Mouse (Mus musculus): Measurements from ENCODE around the gene Fgfr2. TPM values are rescaled to one million over a fixed set of nuclear protein-coding genes. Genes with fewer than 3 reads are reported as not detected.

Gene Fgfr2
- total RNA-seq, 2 experiments from 2014 or later, result 43.7 to 44.3 TPM

DNA sequence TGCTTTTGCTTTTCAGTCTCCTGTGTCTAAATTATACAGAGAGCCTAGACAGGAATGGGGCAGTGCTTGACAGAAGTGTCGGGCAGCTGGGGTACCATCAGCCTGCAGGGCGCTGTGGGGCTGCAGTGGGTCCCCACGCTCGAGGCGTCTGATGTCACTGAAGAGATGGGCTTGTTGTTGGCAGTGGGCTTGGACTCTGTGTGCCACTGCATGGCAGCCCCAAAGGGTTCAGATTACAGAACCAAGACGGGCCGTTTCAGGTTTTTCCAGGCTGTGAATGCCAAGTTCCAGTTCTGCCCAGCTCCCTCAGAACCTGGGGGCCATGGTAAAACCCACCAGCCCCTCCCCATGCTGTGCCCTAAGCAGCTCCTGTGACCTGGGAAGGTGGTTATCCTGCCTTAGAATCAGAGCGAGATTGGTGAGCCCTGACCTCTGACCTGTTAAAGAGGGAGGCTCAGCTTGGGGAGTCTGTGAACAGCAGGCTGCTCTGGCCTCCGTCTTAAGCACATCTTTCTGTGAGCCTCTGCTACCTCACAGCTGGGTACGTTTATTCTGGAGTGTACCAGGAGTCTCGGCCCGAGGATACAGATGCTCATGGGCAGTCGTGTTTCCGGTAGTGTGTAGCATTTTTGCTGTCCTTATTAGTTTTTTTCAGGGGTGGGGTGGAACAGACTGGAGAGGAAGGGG is 465.6 kb downstream of the Fgfr2 start:
- no peak for DNase-seq (ENCODE audit: extremely low spot score in 1 of 2, low spot score in 1 of 2)

DNA sequence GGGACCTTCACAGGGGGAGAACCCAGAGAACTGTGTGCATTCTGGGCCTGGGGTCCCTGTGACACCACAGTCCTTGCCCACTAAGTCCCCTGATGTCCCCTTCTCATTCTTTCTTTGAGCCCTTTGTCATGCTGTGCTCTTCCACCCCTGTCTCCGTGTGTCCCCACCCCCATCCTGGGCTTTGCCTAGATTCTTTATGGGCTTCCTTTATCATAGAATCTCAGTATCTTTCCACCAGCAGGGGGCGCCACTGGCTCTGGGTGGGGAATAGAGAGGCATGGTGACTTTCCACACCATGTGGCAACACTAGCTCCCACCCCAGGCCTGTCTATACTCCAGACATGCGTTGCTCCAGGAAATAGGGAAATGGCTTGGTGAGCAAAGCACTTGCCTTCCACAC is 466.6 kb downstream of the Fgfr2 start:
- DNase-seq (ENCODE audit: extremely low spot score in 1 of 2, low spot score in 1 of 2), result peak; percentile 87 to 99

GRCm38 (mm10) chr7:132656075-132656474 is 467.1 kb downstream of the Fgfr2 start:
- peak; percentile 76 to 96 for DNase-seq (ENCODE audit: extremely low spot score in 1 of 2, low spot score in 1 of 2)

DNA sequence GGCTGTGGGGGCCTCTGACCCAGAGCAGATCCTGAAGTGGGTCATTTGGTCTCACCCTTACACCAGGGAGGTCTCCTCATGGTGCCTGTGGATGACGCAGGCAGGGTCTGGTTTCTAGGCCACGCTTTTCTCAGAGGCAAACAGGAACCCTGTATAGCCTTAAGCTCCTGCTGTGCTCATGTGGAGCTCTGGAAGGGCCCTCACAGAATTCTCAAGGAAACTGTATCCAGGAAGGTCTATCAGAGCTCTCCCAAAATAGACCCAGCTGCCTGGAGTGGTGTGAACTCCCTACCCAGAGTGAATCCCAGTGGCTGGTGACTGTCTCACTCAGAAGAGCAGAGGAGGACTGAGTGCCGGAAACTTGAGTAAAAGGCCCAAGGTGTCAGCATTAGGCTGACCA is 468.7 kb downstream of the Fgfr2 start:
- DNase-seq (ENCODE audit: extremely low spot score in 1 of 2, low spot score in 1 of 2), result no peak

- no peak for DNase-seq (ENCODE audit: extremely low spot score in 1 of 2, low spot score in 1 of 2)
Measured at GRCm38 (mm10) chr7:132646514-132646913, 476.6 kb downstream of the Fgfr2 start.

DNA sequence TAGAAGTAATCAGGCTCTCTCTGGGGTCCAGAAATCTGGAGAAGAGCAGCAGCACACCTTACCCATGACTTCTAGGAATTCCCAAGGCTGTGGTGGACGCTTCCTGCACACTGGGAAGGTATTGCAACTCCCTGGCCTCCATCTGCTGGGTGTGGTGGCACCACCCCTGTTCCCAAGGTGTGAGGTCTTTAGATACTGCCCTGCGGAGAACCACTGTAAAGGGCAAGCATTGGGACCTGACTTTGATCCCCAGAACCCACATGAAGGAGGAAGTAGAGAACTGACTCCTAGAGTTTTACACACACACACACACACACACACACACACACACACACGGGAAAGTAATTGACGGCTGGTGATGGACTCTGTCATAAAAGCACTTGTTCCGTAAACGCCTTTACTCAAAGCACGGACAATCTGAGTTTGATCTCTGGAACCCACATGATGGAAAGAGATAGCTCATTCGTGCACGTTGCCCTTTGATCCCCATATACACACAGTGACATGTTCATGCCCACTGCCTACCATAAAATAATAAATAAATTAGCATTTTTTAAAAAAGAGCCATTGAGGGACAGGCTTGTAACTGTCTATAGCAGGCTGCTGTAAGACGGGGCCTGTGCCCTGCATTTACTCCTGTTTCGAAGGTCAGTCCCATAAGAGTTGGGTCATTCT is 478.4 kb downstream of the Fgfr2 start:
- no peak for DNase-seq (ENCODE audit: extremely low spot score in 1 of 2, low spot score in 1 of 2)

DNA sequence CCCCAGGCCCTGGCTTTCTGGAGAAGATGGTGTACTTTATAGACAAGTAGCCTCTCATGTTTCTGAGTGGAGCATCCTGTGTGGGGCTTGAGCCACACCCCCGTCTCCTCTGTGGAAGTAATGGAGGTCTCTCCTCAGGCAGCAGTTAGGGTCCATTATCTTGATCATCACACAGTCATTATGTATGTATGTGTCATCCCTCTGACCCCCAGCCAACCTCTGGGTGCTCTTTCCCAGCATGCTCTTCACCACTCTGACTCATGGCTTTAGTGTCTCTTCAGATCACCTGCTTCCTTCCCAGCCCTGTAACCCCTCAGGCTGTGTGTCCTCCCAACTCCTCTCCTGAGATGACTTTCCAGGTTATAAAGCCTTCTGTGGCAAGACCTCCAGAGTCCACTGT is 481.5 kb downstream of the Fgfr2 start:
- DNase-seq (ENCODE audit: extremely low spot score in 1 of 2, low spot score in 1 of 2), result no peak

DNA sequence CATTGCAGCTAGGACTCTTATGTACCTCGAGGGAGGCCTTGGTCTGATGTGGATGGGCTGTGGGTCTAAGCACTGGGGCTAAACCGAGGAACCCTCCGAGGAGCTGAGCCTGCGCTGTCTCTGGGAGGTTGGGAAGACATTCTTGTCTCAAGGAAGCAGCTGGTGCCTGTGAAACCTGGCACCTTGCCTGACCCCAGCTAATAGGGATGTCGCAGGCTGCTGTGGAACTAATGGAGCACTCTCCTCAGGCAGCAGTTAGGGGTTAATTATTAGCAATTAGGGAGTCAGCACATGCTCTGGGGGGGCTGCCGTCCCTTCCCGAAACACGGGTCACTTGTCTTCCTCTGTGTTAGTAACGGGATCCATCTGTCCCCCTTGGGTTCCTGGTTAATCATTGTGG is 482.2 kb downstream of the Fgfr2 start:
- no peak for DNase-seq (ENCODE audit: extremely low spot score in 1 of 2, low spot score in 1 of 2)

DNA sequence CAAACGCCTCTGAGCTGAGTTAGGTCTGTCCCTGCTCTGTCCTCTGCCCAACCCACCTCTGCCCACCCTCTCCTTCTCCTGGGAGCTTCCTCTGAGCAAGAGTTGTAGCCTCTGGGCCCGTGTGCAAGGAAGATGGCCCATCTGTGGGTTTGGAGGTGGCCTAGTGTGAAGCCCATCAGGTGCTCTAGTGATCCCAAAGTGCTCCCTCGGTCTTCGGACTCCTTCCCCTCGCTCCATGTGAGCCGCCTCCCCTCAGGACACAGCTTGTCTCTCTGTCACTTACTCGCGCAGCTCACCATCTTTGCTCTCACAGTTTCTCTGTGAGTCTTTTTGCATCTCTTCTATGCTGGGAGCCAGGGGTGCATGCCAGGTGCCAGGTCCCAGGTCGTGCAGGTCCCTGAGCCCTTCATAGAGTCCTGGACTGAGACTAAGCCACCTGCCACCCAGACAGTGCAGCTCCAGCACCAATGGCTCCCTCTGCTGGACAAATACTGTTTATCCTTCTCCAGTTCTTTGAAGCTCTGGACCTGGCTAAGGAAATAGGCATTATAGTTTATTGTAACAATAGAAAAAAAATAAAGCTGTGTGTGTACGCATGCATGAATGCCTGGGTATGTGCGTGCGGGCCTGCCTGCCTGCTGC is 484.6 kb downstream of the Fgfr2 start:
- DNase-seq (ENCODE audit: extremely low spot score in 1 of 2, low spot score in 1 of 2), result peak in 1 of 2 experiments; percentile 38

DNA sequence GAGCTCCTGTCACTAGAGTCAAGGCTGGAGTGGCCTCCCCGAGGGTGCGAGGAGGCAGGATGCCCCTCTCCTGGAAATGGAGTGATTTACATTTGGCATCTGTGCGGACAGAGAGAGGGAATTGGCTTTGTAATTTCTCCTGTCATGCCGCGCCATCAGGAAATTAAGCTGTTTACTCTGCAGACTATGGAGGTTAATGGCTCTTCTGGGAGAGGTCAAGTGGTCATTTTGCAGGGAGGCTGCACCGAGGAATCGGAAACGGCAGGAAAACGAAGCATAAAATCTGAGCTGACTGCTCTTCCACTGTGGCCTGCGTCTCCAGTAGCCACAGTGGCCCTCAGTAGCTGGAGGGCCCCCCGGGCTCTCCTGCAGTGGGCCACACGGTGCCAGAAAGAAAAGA is 485.9 kb downstream of the Fgfr2 start:
- no peak for DNase-seq (ENCODE audit: extremely low spot score in 1 of 2, low spot score in 1 of 2)

GRCm38 (mm10) chr7:132631313-132631712 is 491.8 kb downstream of the Fgfr2 start:
- DNase-seq (ENCODE audit: extremely low spot score in 1 of 2, low spot score in 1 of 2), result peak in 1 of 2 experiments; percentile 51

DNA sequence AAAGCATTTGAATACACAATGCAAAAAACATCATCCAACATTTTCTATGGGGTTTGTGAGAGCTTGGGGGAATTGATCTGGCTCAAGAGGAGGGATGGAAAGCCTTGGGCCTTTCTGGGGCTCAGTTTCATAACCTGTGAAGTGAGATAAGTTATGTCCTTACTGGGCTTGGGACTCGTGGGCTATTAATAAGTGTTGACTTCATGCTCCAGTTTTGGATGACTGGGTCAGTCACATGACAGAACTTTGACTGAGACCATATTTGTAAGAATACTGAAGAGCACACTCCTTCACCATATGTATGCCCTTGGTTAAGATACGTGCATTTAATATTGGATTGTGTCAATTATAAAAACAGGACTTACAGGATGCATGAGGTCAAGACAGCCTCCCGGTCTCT is 495.7 kb downstream of the Fgfr2 start:
- no peak for DNase-seq (ENCODE audit: extremely low spot score in 1 of 2, low spot score in 1 of 2)

DNA sequence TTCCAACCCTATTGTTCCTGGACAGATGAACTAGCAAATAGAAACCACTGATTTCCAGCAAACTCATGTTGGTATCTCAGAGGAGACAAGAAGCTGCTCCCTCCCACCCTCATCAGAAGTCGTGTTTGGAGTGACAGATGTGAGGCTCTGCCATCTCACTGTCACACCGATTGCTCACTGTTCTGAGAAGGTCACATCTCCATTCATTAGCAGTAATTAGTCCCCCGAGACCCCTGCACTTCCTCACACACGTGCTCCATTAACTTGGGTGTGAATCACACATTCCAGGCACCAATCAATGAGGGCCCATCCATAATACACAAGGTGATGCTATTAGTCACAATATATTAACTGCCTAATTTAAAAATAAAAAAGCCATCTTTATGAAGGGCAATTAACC is 497.0 kb downstream of the Fgfr2 start:
- DNase-seq (ENCODE audit: extremely low spot score in 1 of 2, low spot score in 1 of 2), result no peak

GRCm38 (mm10) chr7:132624161-132624560 is 499.0 kb downstream of the Fgfr2 start:
- no peak for DNase-seq (ENCODE audit: extremely low spot score in 1 of 2, low spot score in 1 of 2)

- DNase-seq (ENCODE audit: extremely low spot score in 1 of 2, low spot score in 1 of 2), result no peak
Measured at GRCm38 (mm10) chr7:132619975-132620918, 502.9 kb downstream of the Fgfr2 start.

DNA sequence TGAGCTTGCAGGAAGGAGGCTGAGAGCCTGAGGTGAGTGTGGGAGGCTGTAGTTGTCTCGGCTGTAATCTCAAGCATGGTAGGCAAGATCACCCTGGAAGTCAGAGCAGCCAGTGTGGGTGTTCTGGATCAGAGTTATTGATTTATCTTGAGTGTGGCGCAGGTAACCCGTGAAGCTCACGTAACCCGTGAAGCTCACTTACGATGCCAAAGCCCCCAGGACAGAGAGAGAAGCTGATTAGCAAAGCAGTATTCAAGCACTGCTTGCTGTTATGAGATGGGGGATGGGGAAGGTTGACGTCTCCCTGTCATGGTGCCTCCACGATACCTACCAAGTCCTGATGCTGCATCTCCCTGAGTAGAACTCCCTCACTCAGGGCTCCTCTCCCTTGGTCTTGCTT is 503.6 kb downstream of the Fgfr2 start:
- DNase-seq (ENCODE audit: extremely low spot score in 1 of 2, low spot score in 1 of 2), result no peak

DNA sequence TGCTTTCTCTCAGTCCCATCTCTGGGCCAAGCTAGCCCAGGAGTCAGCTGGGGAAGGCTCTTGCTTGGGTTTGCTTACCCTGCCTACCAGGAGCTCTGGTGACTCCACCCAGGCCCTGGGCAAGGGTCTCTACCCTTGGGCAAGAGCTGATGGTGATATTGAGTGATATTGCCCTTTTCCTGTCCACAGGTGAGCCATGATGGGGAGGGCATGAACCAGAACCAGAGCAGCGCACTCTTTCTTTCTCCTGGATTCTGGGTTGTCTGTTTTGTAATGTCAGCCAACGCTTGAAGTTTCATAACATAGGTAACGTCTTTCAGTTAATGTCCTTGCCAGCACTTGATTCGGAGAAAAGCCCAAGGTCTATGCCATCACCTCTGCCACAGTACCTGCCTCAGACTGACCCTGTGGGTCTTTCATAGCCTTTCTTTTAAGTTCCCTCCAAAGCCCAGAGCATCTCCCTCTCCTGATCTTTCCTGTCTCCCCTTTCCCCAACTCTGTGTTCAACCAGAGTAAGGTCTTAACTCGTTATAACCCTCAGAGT is 506.1 kb downstream of the Fgfr2 start:
- DNase-seq (ENCODE audit: extremely low spot score in 1 of 2, low spot score in 1 of 2), result no peak

DNA sequence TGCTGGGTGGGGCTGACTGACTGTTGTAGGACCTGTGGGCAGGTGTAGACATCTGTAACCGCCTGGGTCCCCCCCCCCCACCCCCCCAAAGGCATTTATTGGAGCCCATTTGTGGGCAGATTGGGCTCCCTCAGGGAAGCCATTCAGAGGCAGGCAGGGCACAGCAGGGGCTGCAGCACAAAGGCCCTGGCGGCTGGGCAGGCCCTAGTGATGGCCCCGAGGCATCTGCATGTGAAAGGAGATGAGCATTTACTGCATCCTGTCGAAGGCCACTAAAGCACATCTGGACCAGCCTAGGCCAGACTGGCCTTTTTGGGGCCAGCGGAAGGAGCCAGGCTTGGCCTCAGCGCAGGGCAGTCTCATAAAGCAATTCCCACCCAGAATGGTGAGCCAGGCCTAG is 506.8 kb downstream of the Fgfr2 start:
- DNase-seq (ENCODE audit: extremely low spot score in 1 of 2, low spot score in 1 of 2), result no peak

GRCm38 (mm10) chr7:132615346-132615745 is 507.8 kb downstream of the Fgfr2 start:
- DNase-seq (ENCODE audit: extremely low spot score in 1 of 2, low spot score in 1 of 2), result no peak

DNA sequence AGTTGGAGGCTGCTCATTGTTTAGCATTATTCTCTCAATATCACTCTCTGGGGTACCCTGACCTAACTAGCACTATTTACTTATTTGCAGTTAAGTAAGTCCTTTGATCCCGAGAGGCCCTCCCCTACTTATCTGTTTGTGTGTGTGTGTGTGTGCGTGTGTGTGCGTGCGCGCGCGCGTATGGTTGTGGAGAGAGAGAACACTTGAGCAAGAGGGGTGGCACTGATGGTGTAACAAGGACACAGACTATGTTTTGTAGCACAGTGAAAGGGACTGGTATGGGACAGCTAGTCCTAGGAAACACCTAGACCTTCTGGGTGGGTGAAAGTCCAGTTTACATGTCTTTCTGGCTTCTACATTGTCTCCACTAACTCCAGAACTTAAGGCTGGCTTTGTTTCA is 511.6 kb downstream of the Fgfr2 start:
- DNase-seq (ENCODE audit: extremely low spot score in 1 of 2, low spot score in 1 of 2), result no peak
